Mouse (Mus musculus): ENCODE data around the gene Ipmk. TPM values are rescaled to one million over a fixed set of nuclear protein-coding genes. Genes with fewer than 3 reads are reported as not detected.

The Ipmk gene
- polyA plus RNA-seq, 1 experiment from 2014 or later = 16.7 TPM

- no peak overlapping the region for H3K27ac ChIP-seq
- 93% methylated on average over 9 of the region's 9 CpGs for WGBS
- ATAC-seq (ENCODE audit: insufficient number of reproducible peaks, insufficient read depth, low FRiP score, low TSS enrichment) = no peak
- no peak overlapping the region for H3K9ac ChIP-seq
- H3K36me3 ChIP-seq = no peaks in the 10 kb centered on the region
- H3K4me3 ChIP-seq = no peak overlapping the region
- no peaks in the 10 kb centered on the region for H3K27me3 ChIP-seq
- H3K4me1 ChIP-seq = peaks cover 9% of the 10 kb centered on the region; the same call in 1 of the 2 replicates
- H3K9me3 ChIP-seq = no peaks in the 10 kb centered on the region
- no peak overlapping the region for H3K4me2 ChIP-seq (replicated peaks)
These were observed 6.3 kb upstream of the Ipmk start for GRCm38 (mm10) chr10:71341290-71341689.

GRCm38 (mm10) chr10:71342030-71342805 is 5.3 kb upstream of the Ipmk start:
- no peak for ATAC-seq (ENCODE audit: insufficient number of reproducible peaks, insufficient read depth, low FRiP score, low TSS enrichment)
- Histone ChIP-seq H3K27ac (no peak overlapping the region), H3K4me3 (no peak overlapping the region), H3K27me3 (no peaks in the 10 kb centered on the region), H3K4me1 (peaks cover 9% of the 10 kb centered on the region; the same call in 1 of the 2 replicates), H3K36me3 (no peaks in the 10 kb centered on the region), H3K9ac (no peak overlapping the region), H3K4me2 (replicated peaks) (no peak overlapping the region), H3K9me3 (no peaks in the 10 kb centered on the region)
- 75% methylated on average over 7 of the region's 7 CpGs for WGBS

GRCm38 (mm10) chr10:71343130-71343529 is 4.4 kb upstream of the Ipmk start:
- no peak overlapping the region for H3K4me3 ChIP-seq
- no peak overlapping the region for H3K27ac ChIP-seq
- H3K27me3 ChIP-seq = no peaks in the 10 kb centered on the region
- no peaks in the 10 kb centered on the region for H3K9me3 ChIP-seq
- no peak overlapping the region for H3K9ac ChIP-seq
- peaks cover 9% of the 10 kb centered on the region; the same call in 1 of the 2 replicates for H3K4me1 ChIP-seq
- WGBS = 83% methylated on average over 3 of the region's 3 CpGs
- no peak overlapping the region for H3K4me2 ChIP-seq (replicated peaks)
- H3K36me3 ChIP-seq = no peaks in the 10 kb centered on the region
- no peak for ATAC-seq (ENCODE audit: insufficient number of reproducible peaks, insufficient read depth, low FRiP score, low TSS enrichment)

GRCm38 (mm10) chr10:71343567-71344265 is 3.8 kb upstream of the Ipmk start:
- Histone ChIP-seq H3K27me3 (no peaks in the 10 kb centered on the region), H3K9me3 (no peaks in the 10 kb centered on the region), H3K27ac (no peak overlapping the region), H3K36me3 (no peaks in the 10 kb centered on the region), H3K4me1 (peaks cover 11% of the 10 kb centered on the region; the same call in 1 of the 2 replicates), H3K9ac (peak overlapping the region; percentile 75), H3K4me2 (replicated peaks) (peak overlapping the region; percentile 63), H3K4me3 (peak overlapping the region; percentile 79)
- 24% methylated on average over 14 of the region's 14 CpGs for WGBS
- ATAC-seq (ENCODE audit: insufficient number of reproducible peaks, insufficient read depth, low FRiP score, low TSS enrichment) = no peak

- Histone ChIP-seq H3K9ac (peak within 1 kb of the TSS; percentile 75), H3K27ac (peak within 1 kb of the TSS; percentile 65), H3K4me2 (replicated peaks) (peak within 1 kb of the TSS; percentile 63), H3K4me1 (peaks cover 18% of the 10 kb centered on the region), H3K36me3 (no peaks in the 10 kb centered on the region), H3K9me3 (no peaks in the 10 kb centered on the region), H3K27me3 (no peaks in the 10 kb centered on the region), H3K4me3 (peak within 1 kb of the TSS; percentile 79)
- under 1% methylated on average over 60 of the region's 60 CpGs for WGBS
- peak; percentile 61 for ATAC-seq (ENCODE audit: insufficient number of reproducible peaks, insufficient read depth, low FRiP score, low TSS enrichment)
These were observed 2.9 kb upstream of the Ipmk start, which contains the start of gene Cisd1 for GRCm38 (mm10) chr10:71344579-71345143. Cisd1 (minus strand) TSS chr10:71344954.

GRCm38 (mm10) chr10:71346106-71346505 is 1.5 kb upstream of the Ipmk start:
- H3K4me1 ChIP-seq = peaks cover 18% of the 10 kb centered on the region
- no peak overlapping the region for H3K4me3 ChIP-seq
- no peak overlapping the region for H3K4me2 ChIP-seq (replicated peaks)
- H3K36me3 ChIP-seq = no peaks in the 10 kb centered on the region
- no peaks in the 10 kb centered on the region for H3K9me3 ChIP-seq
- no peak overlapping the region for H3K27ac ChIP-seq
- H3K9ac ChIP-seq = no peak overlapping the region
- 19% methylated on average over 2 of the region's 2 CpGs for WGBS
- no peaks in the 10 kb centered on the region for H3K27me3 ChIP-seq
- no peak for ATAC-seq (ENCODE audit: insufficient number of reproducible peaks, insufficient read depth, low FRiP score, low TSS enrichment)

- ATAC-seq (ENCODE audit: insufficient number of reproducible peaks, insufficient read depth, low FRiP score, low TSS enrichment) = no peak
- WGBS = 13% methylated on average over 13 of the region's 13 CpGs
These were observed 648 bp upstream of the Ipmk start for GRCm38 (mm10) chr10:71346722-71347508.

GRCm38 (mm10) chr10:71347964-71348636 is 537 bp downstream of the Ipmk start:
- WGBS = under 1% methylated on average over 48 of the region's 48 CpGs
- H3K9me3 ChIP-seq = no peaks in the 10 kb centered on the region
- ATAC-seq (ENCODE audit: insufficient number of reproducible peaks, insufficient read depth, low FRiP score, low TSS enrichment) = peak; percentile 44
- no peaks in the 10 kb centered on the region for H3K27me3 ChIP-seq
- H3K27ac ChIP-seq = peak overlapping the region; percentile 78
- peak overlapping the region; percentile 93 for H3K4me3 ChIP-seq
- H3K4me1 ChIP-seq = peaks cover 16% of the 10 kb centered on the region
- peak overlapping the region; percentile 97 for H3K4me2 ChIP-seq (replicated peaks)
- H3K36me3 ChIP-seq = no peaks in the 10 kb centered on the region
- H3K9ac ChIP-seq = peak overlapping the region; percentile 91

More at GRCm38 (mm10) chr10:71346722-71347508, 648 bp upstream of the Ipmk start:
- peak overlapping the region; percentile 78 for H3K27ac ChIP-seq
- H3K36me3 ChIP-seq = no peaks in the 10 kb centered on the region
- H3K4me3 ChIP-seq = peak overlapping the region; percentile 93
- no peaks in the 10 kb centered on the region for H3K27me3 ChIP-seq
- no peaks in the 10 kb centered on the region for H3K9me3 ChIP-seq
- peaks cover 18% of the 10 kb centered on the region for H3K4me1 ChIP-seq
- peak overlapping the region; percentile 97 for H3K4me2 ChIP-seq (replicated peaks)
- peak overlapping the region; percentile 91 for H3K9ac ChIP-seq

GRCm38 (mm10) chr10:71348637-71349280 is 1.2 kb downstream of the Ipmk start:
- peak overlapping the region; percentile 97 for H3K4me2 ChIP-seq (replicated peaks)
- no peaks in the 10 kb centered on the region for H3K27me3 ChIP-seq
- 26% methylated on average over 16 of the region's 16 CpGs for WGBS
- peak overlapping the region; percentile 91 for H3K9ac ChIP-seq
- no peak for ATAC-seq (ENCODE audit: insufficient number of reproducible peaks, insufficient read depth, low FRiP score, low TSS enrichment)
- H3K27ac ChIP-seq = no peak overlapping the region
- H3K36me3 ChIP-seq = no peaks in the 10 kb centered on the region
- H3K4me3 ChIP-seq = peak overlapping the region; percentile 93
- H3K9me3 ChIP-seq = no peaks in the 10 kb centered on the region
- peaks cover 11% of the 10 kb centered on the region for H3K4me1 ChIP-seq

- Histone ChIP-seq H3K27ac (no peak overlapping the region), H3K4me2 (replicated peaks) (peak overlapping the region; percentile 97; the same call in 1 of the 2 replicates)
These were observed 1.7 kb downstream of the Ipmk start for GRCm38 (mm10) chr10:71349290-71349689.

More at GRCm38 (mm10) chr10:71349290-71349689, 1.7 kb downstream of the Ipmk start:
- H3K4me3 ChIP-seq = no peak overlapping the region
- no peak for ATAC-seq (ENCODE audit: insufficient number of reproducible peaks, insufficient read depth, low FRiP score, low TSS enrichment)
- no peak overlapping the region for H3K9ac ChIP-seq
- no peaks in the 10 kb centered on the region for H3K36me3 ChIP-seq
- H3K27me3 ChIP-seq = no peaks in the 10 kb centered on the region
- no peaks in the 10 kb centered on the region for H3K9me3 ChIP-seq
- 90% methylated on average over 1 of the region's 1 CpGs for WGBS
- H3K4me1 ChIP-seq = peaks cover 9% of the 10 kb centered on the region; the same call in 1 of the 2 replicates

All from embryonic facial prominence, embryonic 12.5 days (tissue).